Mouse (Mus musculus): ENCODE data around the gene R3hdm2. TPM values are rescaled to one million over a fixed set of nuclear protein-coding genes. Genes with fewer than 3 reads are reported as not detected.

The R3hdm2 gene
- polyA plus RNA-seq, 1 experiment from 2014 or later: 22.6 TPM

DNA sequence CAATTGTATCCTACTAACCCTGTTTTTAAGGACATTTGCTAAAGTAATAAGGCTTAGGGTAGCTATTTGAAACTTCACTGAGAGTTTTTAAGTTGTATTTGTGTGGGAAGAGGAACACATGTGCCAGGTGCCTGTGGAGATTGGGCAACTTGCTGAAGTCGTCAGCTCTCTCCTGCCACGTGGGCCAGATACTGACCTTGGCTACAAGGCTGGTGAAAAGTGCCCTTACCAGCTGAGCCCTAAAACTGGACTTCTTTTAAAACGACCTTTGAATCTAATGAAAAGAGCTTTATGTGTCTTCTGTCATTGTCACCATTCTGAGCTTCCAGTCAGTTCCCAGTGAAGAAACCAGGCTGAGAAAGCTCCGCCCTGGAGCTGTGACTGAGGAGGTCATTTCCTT, 27.3 kb downstream of the R3hdm2 start:
- no peak overlapping the region for H3K27ac ChIP-seq (ENCODE audit: low read length)
- H3K36me3 ChIP-seq (ENCODE audit: control insufficient read depth, insufficient read depth): peaks cover 2% of the 10 kb centered on the region; the same call in 1 of the 2 replicates
- H3K27me3 ChIP-seq (ENCODE audit: control insufficient read depth, insufficient read depth, low read length): no peaks in the 10 kb centered on the region
- 52% methylated on average over 4 of the region's 4 CpGs for WGBS
- H3K9me3 ChIP-seq (replicated peaks; ENCODE audit: control insufficient read depth, low read length): no peaks in the 10 kb centered on the region
- H3K4me2 ChIP-seq (ENCODE audit: low read depth, low read length): no peak overlapping the region
- no peak overlapping the region for H3K9ac ChIP-seq (ENCODE audit: low read length)
- H3K4me3 ChIP-seq (ENCODE audit: low read length): no peak overlapping the region
- ATAC-seq (replicated peaks; ENCODE audit: extremely low read depth, insufficient read depth, low FRiP score): no peak
- peaks cover 19% of the 10 kb centered on the region for H3K4me1 ChIP-seq (ENCODE audit: control insufficient read depth, insufficient read depth, low read length)

DNA sequence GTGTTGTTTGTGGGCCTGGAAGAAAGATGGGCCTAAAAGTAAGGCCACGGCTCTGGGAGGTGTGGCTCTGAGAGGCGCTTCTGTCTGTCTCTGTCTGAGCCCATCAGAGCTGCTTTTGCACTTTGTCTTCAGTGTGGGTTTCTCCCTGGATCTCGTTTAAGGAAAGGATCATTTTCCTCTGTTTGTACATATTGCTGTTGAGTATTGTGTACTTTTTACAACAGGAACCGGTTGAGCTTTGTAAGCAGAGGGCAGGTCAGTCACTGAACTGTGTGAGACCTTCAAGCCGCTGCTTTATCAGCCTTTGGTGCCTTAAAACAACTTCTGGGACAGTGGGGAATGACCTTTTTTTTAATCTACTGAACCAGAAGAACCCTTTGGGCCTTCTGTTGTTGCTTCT, 32.0 kb downstream of the R3hdm2 start:
- no peak overlapping the region for H3K4me2 ChIP-seq (ENCODE audit: low read depth, low read length)
- no peak for ATAC-seq (replicated peaks; ENCODE audit: extremely low read depth, insufficient read depth, low FRiP score)

DNA sequence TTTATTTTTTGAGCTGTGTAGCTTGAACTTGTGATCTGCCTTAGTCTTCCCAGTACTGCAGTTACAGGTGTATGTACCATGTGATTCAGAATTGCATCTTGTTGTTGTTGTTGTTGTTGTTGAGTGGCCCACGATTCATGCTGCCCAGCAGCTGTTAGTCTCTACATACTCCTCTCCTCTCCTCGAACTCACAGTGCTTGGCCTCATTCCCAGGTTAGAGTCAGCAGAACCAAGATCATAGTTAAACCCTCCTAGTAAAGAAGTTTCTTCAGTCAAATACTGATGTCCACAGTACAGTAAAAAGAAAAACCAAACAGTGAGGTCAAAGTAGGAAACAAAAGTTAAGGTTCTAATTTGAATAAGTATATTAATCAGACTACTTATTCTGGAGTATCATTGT, 32.6 kb downstream of the R3hdm2 start:
- H3K27me3 ChIP-seq (ENCODE audit: control insufficient read depth, insufficient read depth, low read length): no peaks in the 10 kb centered on the region
- H3K4me2 ChIP-seq (ENCODE audit: low read depth, low read length): no peak overlapping the region
- H3K9me3 ChIP-seq (replicated peaks; ENCODE audit: control insufficient read depth, low read length): no peaks in the 10 kb centered on the region
- no peak overlapping the region for H3K27ac ChIP-seq (ENCODE audit: low read length)
- 40% methylated on average over 2 of the region's 2 CpGs for WGBS
- peaks cover 23% of the 10 kb centered on the region for H3K4me1 ChIP-seq (ENCODE audit: control insufficient read depth, insufficient read depth, low read length)
- peaks cover 4% of the 10 kb centered on the region for H3K36me3 ChIP-seq (ENCODE audit: control insufficient read depth, insufficient read depth)
- H3K9ac ChIP-seq (ENCODE audit: low read length): no peak overlapping the region
- no peak overlapping the region for H3K4me3 ChIP-seq (ENCODE audit: low read length)
- no peak for ATAC-seq (replicated peaks; ENCODE audit: extremely low read depth, insufficient read depth, low FRiP score)

More for the DNA sequence above, 32.0 kb downstream of the R3hdm2 start:
- Histone ChIP-seq H3K27ac (ENCODE audit: low read length) (peak overlapping the region; percentile 56), H3K4me3 (ENCODE audit: low read length) (no peak overlapping the region), H3K9me3 (replicated peaks; ENCODE audit: control insufficient read depth, low read length) (no peaks in the 10 kb centered on the region), H3K27me3 (ENCODE audit: control insufficient read depth, insufficient read depth, low read length) (no peaks in the 10 kb centered on the region), H3K36me3 (ENCODE audit: control insufficient read depth, insufficient read depth) (peaks cover 4% of the 10 kb centered on the region), H3K4me1 (ENCODE audit: control insufficient read depth, insufficient read depth, low read length) (peaks cover 23% of the 10 kb centered on the region), H3K9ac (ENCODE audit: low read length) (no peak overlapping the region)
- WGBS: 35% methylated on average over 5 of the region's 5 CpGs

DNA sequence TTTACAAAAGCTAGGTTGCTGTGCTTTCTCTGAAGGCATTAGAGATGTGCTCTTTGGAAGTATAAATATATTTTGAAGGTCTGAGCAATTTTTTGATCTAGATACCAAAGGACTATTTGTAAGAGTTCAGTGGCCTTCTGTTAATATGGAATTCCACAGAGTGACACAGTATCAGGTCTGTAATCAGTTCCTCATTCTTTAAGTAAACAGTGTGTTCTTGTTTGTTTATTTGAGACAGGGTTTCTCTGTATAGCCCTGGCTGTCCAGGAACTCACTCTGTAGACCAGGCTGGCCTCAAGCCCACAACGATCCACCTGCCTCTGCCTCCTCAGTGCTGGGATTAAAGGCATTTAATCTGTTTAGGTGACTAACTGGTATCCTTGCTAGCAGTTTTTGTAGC, 33.5 kb downstream of the R3hdm2 start:
- Histone ChIP-seq H3K4me2 (ENCODE audit: low read depth, low read length) (no peak overlapping the region), H3K4me3 (ENCODE audit: low read length) (no peak overlapping the region), H3K4me1 (ENCODE audit: control insufficient read depth, insufficient read depth, low read length) (peaks cover 23% of the 10 kb centered on the region), H3K9ac (ENCODE audit: low read length) (no peak overlapping the region), H3K27ac (ENCODE audit: low read length) (no peak overlapping the region), H3K9me3 (replicated peaks; ENCODE audit: control insufficient read depth, low read length) (no peaks in the 10 kb centered on the region), H3K27me3 (ENCODE audit: control insufficient read depth, insufficient read depth, low read length) (no peaks in the 10 kb centered on the region), H3K36me3 (ENCODE audit: control insufficient read depth, insufficient read depth) (peaks cover 4% of the 10 kb centered on the region)
- 68% methylated on average over 1 of the region's 1 CpGs for WGBS
- ATAC-seq (replicated peaks; ENCODE audit: extremely low read depth, insufficient read depth, low FRiP score): no peak

DNA sequence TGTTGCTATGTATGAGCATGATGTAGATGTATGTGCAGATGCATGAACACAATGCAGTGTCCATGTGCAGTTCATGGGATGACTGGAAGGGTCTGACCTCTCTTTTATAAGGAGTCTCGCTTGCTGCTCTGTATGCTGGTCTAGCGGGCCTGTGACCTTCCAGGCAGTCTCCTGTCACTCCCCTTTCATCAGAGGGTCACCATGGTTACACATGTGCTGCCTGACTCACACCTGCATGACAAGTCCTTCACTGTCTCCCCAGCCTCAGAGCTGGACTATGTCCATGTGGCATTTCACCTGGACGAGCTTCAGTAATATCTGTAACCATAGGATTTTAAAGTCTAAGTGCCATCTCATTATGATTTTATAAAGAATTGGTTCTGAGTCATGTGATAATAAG, 34.0 kb downstream of the R3hdm2 start:
- Histone ChIP-seq H3K36me3 (ENCODE audit: control insufficient read depth, insufficient read depth) (peaks cover 4% of the 10 kb centered on the region), H3K4me3 (ENCODE audit: low read length) (no peak overlapping the region), H3K9ac (ENCODE audit: low read length) (no peak overlapping the region), H3K27ac (ENCODE audit: low read length) (no peak overlapping the region), H3K4me2 (ENCODE audit: low read depth, low read length) (no peak overlapping the region), H3K9me3 (replicated peaks; ENCODE audit: control insufficient read depth, low read length) (no peaks in the 10 kb centered on the region), H3K27me3 (ENCODE audit: control insufficient read depth, insufficient read depth, low read length) (no peaks in the 10 kb centered on the region), H3K4me1 (ENCODE audit: control insufficient read depth, insufficient read depth, low read length) (peaks cover 24% of the 10 kb centered on the region)
- 82% methylated on average over 3 of the region's 3 CpGs for WGBS
- no peak for ATAC-seq (replicated peaks; ENCODE audit: extremely low read depth, insufficient read depth, low FRiP score)

DNA sequence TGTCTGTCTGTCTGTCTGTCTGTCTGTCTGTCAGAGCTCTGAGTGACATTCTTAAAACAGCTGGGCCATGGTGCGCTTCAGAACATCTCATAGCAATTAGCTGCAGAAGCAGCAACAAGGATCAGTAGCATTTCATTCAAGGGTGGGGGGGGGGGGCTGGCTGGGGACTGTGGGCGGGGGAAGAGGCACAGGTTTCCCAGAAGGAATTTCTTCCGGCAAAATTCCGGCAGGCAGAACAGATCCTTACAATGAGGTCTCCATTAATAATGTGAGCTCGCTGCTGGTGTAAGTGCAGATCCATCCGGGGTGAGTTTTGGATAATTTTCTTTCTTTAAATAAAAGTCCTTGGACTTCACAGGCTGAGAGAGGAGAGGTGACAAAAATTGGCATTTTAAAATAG, 40.0 kb downstream of the R3hdm2 start:
- Histone ChIP-seq H3K27me3 (ENCODE audit: control insufficient read depth, insufficient read depth, low read length) (no peaks in the 10 kb centered on the region), H3K9ac (ENCODE audit: low read length) (no peak overlapping the region), H3K27ac (ENCODE audit: low read length) (no peak overlapping the region), H3K4me3 (ENCODE audit: low read length) (no peak overlapping the region), H3K9me3 (replicated peaks; ENCODE audit: control insufficient read depth, low read length) (no peaks in the 10 kb centered on the region), H3K4me1 (ENCODE audit: control insufficient read depth, insufficient read depth, low read length) (peaks cover 18% of the 10 kb centered on the region), H3K36me3 (ENCODE audit: control insufficient read depth, insufficient read depth) (no peaks in the 10 kb centered on the region), H3K4me2 (ENCODE audit: low read depth, low read length) (no peak overlapping the region)
- ATAC-seq (replicated peaks; ENCODE audit: extremely low read depth, insufficient read depth, low FRiP score): no peak
- WGBS: 20% methylated on average over 6 of the region's 6 CpGs

DNA sequence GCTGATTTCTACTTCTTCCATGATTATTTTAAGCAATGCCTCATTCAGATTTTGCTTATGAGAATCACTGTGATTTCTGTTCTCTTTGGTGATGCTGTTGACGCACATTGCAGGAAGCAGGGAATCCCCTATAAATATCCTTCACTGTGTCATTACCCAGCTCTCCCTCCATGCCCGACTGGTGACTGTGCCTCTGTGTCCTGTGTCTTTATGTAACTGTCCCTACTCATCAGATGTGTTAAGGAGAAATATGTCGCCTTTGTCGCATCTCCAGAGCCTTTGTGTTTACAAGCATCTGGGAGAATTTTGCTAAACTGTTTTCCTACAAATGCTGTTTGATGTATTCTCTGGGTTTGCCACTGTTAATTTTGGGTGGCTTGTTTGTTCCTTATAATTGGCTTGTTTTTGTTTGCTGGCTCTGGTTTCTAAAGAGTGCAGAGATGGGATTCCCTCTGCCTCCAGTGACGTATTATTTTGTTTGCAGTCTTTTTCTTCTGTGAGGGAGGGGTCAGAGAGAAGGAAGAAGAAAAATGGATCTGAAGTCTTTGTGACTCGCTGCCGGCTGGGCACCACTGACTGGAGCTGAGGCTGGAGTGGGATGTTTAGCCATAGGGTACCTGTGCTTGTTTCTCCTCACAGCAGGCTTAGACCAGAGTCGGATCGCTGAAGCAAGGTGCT, 40.7 kb downstream of the R3hdm2 start:
- no peak overlapping the region for H3K4me3 ChIP-seq (ENCODE audit: low read length)
- 0 out of 2 replicates have a peak, but pooled peaks have one; percentile 15 for ATAC-seq (replicated peaks; ENCODE audit: extremely low read depth, insufficient read depth, low FRiP score)
- H3K36me3 ChIP-seq (ENCODE audit: control insufficient read depth, insufficient read depth): no peaks in the 10 kb centered on the region
- peak overlapping the region; percentile 45; the same call in 1 of the 2 replicates for H3K9ac ChIP-seq (ENCODE audit: low read length)
- peaks cover 20% of the 10 kb centered on the region for H3K4me1 ChIP-seq (ENCODE audit: control insufficient read depth, insufficient read depth, low read length)
- H3K4me2 ChIP-seq (ENCODE audit: low read depth, low read length): 0 out of 2 replicates have a peak overlapping the region, but pooled peaks have one; percentile 10
- H3K27ac ChIP-seq (ENCODE audit: low read length): peak overlapping the region; percentile 29; the same call in 1 of the 2 replicates
- no peaks in the 10 kb centered on the region for H3K9me3 ChIP-seq (replicated peaks; ENCODE audit: control insufficient read depth, low read length)
- H3K27me3 ChIP-seq (ENCODE audit: control insufficient read depth, insufficient read depth, low read length): no peaks in the 10 kb centered on the region
- WGBS: 17% methylated on average over 9 of the region's 9 CpGs

DNA sequence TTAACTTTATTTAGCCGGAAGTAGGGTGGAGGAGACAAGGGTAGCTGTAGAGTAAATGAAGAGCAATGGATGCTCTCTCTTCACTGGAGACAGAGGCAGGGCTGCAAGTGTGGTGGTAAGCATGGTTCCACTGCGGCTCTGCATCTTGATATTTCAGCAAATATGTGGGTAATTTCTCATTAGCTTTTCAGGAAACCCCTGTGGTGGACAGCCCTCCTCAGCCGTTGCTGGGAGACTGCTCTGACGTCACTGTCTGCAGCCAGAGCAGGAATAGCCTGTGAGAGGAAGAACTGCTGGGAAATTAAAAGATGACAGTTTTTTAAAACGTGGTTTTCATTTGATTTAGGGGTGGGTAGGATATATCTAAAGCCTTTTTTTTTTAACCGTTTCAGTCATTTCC, 41.9 kb downstream of the R3hdm2 start:
- ATAC-seq (replicated peaks; ENCODE audit: extremely low read depth, insufficient read depth, low FRiP score): peak; percentile 53; the same call in 1 of the 2 replicates
- H3K4me2 ChIP-seq (ENCODE audit: low read depth, low read length): peak overlapping the region; percentile 37; the same call in 1 of the 2 replicates
- WGBS: 17% methylated on average over 6 of the region's 6 CpGs

DNA sequence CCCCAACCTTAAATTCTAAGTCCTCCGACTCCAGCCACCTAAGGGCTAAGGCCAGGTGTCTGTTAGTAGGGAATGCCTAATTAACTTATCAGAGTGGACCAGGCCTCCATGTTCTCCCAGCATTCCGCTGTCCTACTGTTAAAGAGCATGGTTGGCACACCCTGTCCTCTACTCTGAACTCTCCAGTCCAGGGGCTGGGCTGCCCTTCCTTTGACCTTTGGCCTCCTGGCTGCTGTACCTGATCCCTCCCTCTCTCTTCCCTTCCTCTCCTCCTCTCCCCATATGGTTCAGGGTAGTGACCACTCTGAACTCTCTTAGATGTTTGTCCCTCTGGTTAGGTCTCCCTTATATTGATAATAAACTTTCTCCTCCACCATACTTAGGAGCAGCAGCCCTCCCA, 45.7 kb downstream of the R3hdm2 start:
- Histone ChIP-seq H3K27me3 (ENCODE audit: control insufficient read depth, insufficient read depth, low read length) (no peaks in the 10 kb centered on the region), H3K27ac (ENCODE audit: low read length) (peak overlapping the region; percentile 48), H3K9me3 (replicated peaks; ENCODE audit: control insufficient read depth, low read length) (no peaks in the 10 kb centered on the region), H3K9ac (ENCODE audit: low read length) (no peak overlapping the region), H3K36me3 (ENCODE audit: control insufficient read depth, insufficient read depth) (no peaks in the 10 kb centered on the region), H3K4me1 (ENCODE audit: control insufficient read depth, insufficient read depth, low read length) (peaks cover 24% of the 10 kb centered on the region), H3K4me3 (ENCODE audit: low read length) (no peak overlapping the region), H3K4me2 (ENCODE audit: low read depth, low read length) (no peak overlapping the region)
- no peak for ATAC-seq (replicated peaks; ENCODE audit: extremely low read depth, insufficient read depth, low FRiP score)
- 77% methylated on average over 2 of the region's 2 CpGs for WGBS

More for the DNA sequence above, 41.9 kb downstream of the R3hdm2 start:
- no peak overlapping the region for H3K9ac ChIP-seq (ENCODE audit: low read length)
- no peaks in the 10 kb centered on the region for H3K27me3 ChIP-seq (ENCODE audit: control insufficient read depth, insufficient read depth, low read length)
- no peak overlapping the region for H3K27ac ChIP-seq (ENCODE audit: low read length)
- no peaks in the 10 kb centered on the region for H3K9me3 ChIP-seq (replicated peaks; ENCODE audit: control insufficient read depth, low read length)
- H3K4me3 ChIP-seq (ENCODE audit: low read length): 0 out of 2 replicates have a peak overlapping the region, but pooled peaks have one; percentile 12
- H3K4me1 ChIP-seq (ENCODE audit: control insufficient read depth, insufficient read depth, low read length): peaks cover 30% of the 10 kb centered on the region
- no peaks in the 10 kb centered on the region for H3K36me3 ChIP-seq (ENCODE audit: control insufficient read depth, insufficient read depth)

Data from heart, embryonic 16.5 days (tissue).